Mouse (Mus musculus) lung, postnatal 14 days (tissue): Measurements from ENCODE around the gene Shld2.
A peak's percentile ranks its signal among the peaks of the same experiment; 100 is the strongest.

Source experiments
- DNase-seq: peaks from one replicate; pipeline ENCODE4 v3.0.0; 2021

Shld2 gene

GRCm38 (mm10) chr14:34310234-34310965 lies at the start of gene Shld2, which contains the start of gene Glud1:
Shld2 (minus strand) TSS chr14:34310493.
Glud1 (plus strand) TSS chr14:34310727.
- peak; percentile 96 for DNase-seq

GRCm38 (mm10) chr14:34359676-34360244 lies 49.5 kb upstream of the Shld2 start:
- DNase-seq: no peak

GRCm38 (mm10) chr14:34357671-34358455 lies 47.6 kb upstream of the Shld2 start:
- DNase-seq: no peak

GRCm38 (mm10) chr14:34355301-34355700 lies 45.0 kb upstream of the Shld2 start, which contains the start of gene Fam25c:
Fam25c (minus strand) TSS chr14:34355433.
- DNase-seq: no peak

- DNase-seq: no peak
Measured at GRCm38 (mm10) chr14:34354456-34354855, 44.2 kb upstream of the Shld2 start.

GRCm38 (mm10) chr14:34353326-34353725 lies 43.0 kb upstream of the Shld2 start:
- DNase-seq: peak; percentile 54

GRCm38 (mm10) chr14:34352523-34352922 lies 42.2 kb upstream of the Shld2 start:
- no peak for DNase-seq

GRCm38 (mm10) chr14:34351660-34352059 lies 41.4 kb upstream of the Shld2 start:
- no peak for DNase-seq

GRCm38 (mm10) chr14:34349007-34349406 lies 38.7 kb upstream of the Shld2 start:
- peak; percentile 35 for DNase-seq

- DNase-seq: no peak
Measured at GRCm38 (mm10) chr14:34348301-34348700, 38.0 kb upstream of the Shld2 start.

GRCm38 (mm10) chr14:34347084-34347483 lies 36.8 kb upstream of the Shld2 start:
- no peak for DNase-seq

GRCm38 (mm10) chr14:34345771-34346566 lies 35.7 kb upstream of the Shld2 start:
- no peak for DNase-seq

GRCm38 (mm10) chr14:34344361-34344760 lies 34.1 kb upstream of the Shld2 start:
- DNase-seq: no peak

GRCm38 (mm10) chr14:34343078-34343477 lies 32.8 kb upstream of the Shld2 start:
- DNase-seq: no peak

- no peak for DNase-seq
Measured at GRCm38 (mm10) chr14:34341993-34342392, 31.7 kb upstream of the Shld2 start.

- DNase-seq: no peak
Measured at GRCm38 (mm10) chr14:34339446-34339845, 29.2 kb upstream of the Shld2 start.

- DNase-seq: no peak
Measured at GRCm38 (mm10) chr14:34332476-34332875, 22.2 kb upstream of the Shld2 start.

- DNase-seq: no peak
Measured at GRCm38 (mm10) chr14:34331886-34332285, 21.6 kb upstream of the Shld2 start.

GRCm38 (mm10) chr14:34330657-34331158 lies 20.4 kb upstream of the Shld2 start:
- DNase-seq: no peak

GRCm38 (mm10) chr14:34327618-34328017 lies 17.3 kb upstream of the Shld2 start:
- no peak for DNase-seq

GRCm38 (mm10) chr14:34326606-34327005 lies 16.3 kb upstream of the Shld2 start:
- no peak for DNase-seq

- DNase-seq: no peak
Measured at GRCm38 (mm10) chr14:34323576-34324085, 13.3 kb upstream of the Shld2 start.
